Mouse (Mus musculus) cerebellum, adult 2 months (tissue): Measurements from ENCODE around the gene Rasgrf2.

Experiments used
- CTCF ChIP-seq: fragments of 200-500 bp; IDR thresholded peaks from 2 replicates; pipeline ENCODE4 v1.5.1; 2011; ENCODE audit warnings: low read depth, mild to moderate bottlenecking, control low read depth, low read length, moderate library complexity, borderline replicate concordance; ENCODE audit not compliant: insufficient read depth
- POLR2A ChIP-seq: fragments of 200-500 bp; IDR thresholded peaks from 2 replicates; pipeline ENCODE4 v1.6.1; 2011; ENCODE audit warnings: low read length, control low read depth, borderline replicate concordance; ENCODE audit not compliant: insufficient read depth

DNA sequence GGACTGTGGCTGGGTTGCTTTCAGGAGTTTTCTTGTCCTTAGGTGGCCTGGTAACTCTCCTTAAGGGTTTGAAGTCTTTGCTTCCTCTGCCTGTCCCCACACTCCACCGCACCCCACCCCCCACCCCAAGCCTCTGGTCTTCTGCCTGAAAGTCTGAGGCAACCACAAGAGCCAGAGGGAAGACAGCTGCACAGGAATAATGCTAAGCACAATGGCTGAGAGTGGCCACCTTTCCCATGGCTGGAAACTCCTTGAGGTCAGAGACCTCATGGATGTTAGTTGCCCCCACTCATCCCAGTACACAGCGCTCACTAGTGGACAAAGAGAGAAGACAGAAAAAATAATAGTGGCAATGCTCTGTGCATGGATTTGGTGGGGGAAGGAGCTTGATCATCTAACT lies 213.6 kb downstream of the Rasgrf2 start:
- TF ChIP-seq POLR2A = no peak
- TF ChIP-seq CTCF = no peak
